8 mouse cellular contexts compared by ENCODE assay signal in the genomic region with DNA sequence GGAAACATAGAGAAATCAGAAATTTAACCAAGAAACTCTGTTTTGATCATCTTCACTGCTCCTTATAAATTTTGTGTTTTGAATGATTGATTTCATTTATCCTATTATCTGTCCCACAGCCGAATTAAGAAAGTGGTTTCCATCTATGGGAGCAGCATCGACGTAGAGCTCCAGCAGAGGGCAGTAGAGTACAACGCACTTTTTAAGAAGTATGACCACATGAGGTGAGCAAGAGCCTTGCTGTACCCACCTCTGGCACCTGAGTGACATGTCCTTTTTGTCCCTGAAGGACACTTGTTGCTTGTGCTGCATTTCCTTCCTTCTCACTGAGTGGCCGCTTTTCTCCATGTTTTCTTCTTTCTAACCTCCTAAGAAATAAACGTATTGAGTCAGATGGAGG. TPM values are rescaled to one million over a fixed set of nuclear protein-coding genes. Genes with fewer than 3 reads are reported as not detected.
DNase-seq lines count a peak whose midpoint lies in the region; ATAC-seq and TF ChIP-seq lines count a peak whose summit lies in the region.

No protein-coding gene starts in this region.

- intact Hi-C loops in heart, postnatal 14 days (cut with DNase I) = loop anchor here (2.0 kb wide), 1 partner anchor 63 kb away; no protein-coding TSS in a partner anchor
- intact Hi-C loops in left cerebral cortex, postnatal 14 days (cut with DNase I) = loop anchor here (5.0 kb wide), 1 partner anchor 64 kb away; no protein-coding TSS in a partner anchor

- no peak for TF ChIP-seq EP300 in stomach, postnatal 0 days (optimal IDR thresholded peaks at IDR 0.05)

- no peaks in the 10 kb centered on the region for H3K4me1 ChIP-seq in midbrain, embryonic 11.5 days (ENCODE audit: control insufficient read depth, insufficient read depth, low read length)
- H3K4me1 ChIP-seq in midbrain, embryonic 13.5 days (replicated peaks) = no peaks in the 10 kb centered on the region
- H3K4me1 ChIP-seq in stomach, postnatal 0 days (replicated peaks; ENCODE audit: control insufficient read depth, insufficient read depth) = no peaks in the 10 kb centered on the region

- H3K9me3 ChIP-seq in midbrain, embryonic 11.5 days (ENCODE audit: control insufficient read depth, low read length) = no peaks in the 10 kb centered on the region
- no peaks in the 10 kb centered on the region for H3K9me3 ChIP-seq in midbrain, embryonic 13.5 days
- H3K9me3 ChIP-seq in stomach, postnatal 0 days (ENCODE audit: control insufficient read depth, low read length) = no peaks in the 10 kb centered on the region

- peaks cover 30% of the 10 kb centered on the region for H3K36me3 ChIP-seq in midbrain, embryonic 11.5 days (ENCODE audit: control insufficient read depth, insufficient read depth, low read length)
- peaks cover 62% of the 10 kb centered on the region for H3K36me3 ChIP-seq in midbrain, embryonic 13.5 days
- peaks cover 25% of the 10 kb centered on the region for H3K36me3 ChIP-seq in stomach, postnatal 0 days (ENCODE audit: control insufficient read depth, insufficient read depth, low read length)

- H3K4me3 ChIP-seq in midbrain, embryonic 11.5 days (ENCODE audit: low read depth, low read length) = no peak overlapping the region
- no peak overlapping the region for H3K4me3 ChIP-seq in midbrain, embryonic 13.5 days (replicated peaks)
- H3K4me3 ChIP-seq in stomach, postnatal 0 days (ENCODE audit: low read depth, low read length) = no peak overlapping the region

- H3K4me2 ChIP-seq in midbrain, embryonic 11.5 days = no peak overlapping the region
- H3K4me2 ChIP-seq in midbrain, embryonic 13.5 days (replicated peaks) = no peak overlapping the region
- no peak overlapping the region for H3K4me2 ChIP-seq in stomach, postnatal 0 days (replicated peaks; ENCODE audit: low read depth)

- peak; percentile 90 for TF ChIP-seq CTCF in stomach, postnatal 0 days (IDR thresholded peaks at IDR 0.05; ENCODE audit: low read depth)

- no peak overlapping the region for H3K9ac ChIP-seq in midbrain, embryonic 11.5 days (ENCODE audit: low read length)
- H3K9ac ChIP-seq in midbrain, embryonic 13.5 days (replicated peaks) = no peak overlapping the region
- no peak overlapping the region for H3K9ac ChIP-seq in stomach, postnatal 0 days (ENCODE audit: low read length)

- no peak overlapping the region for H3K27ac ChIP-seq in midbrain, embryonic 11.5 days (ENCODE audit: low read depth, low read length)
- H3K27ac ChIP-seq in midbrain, embryonic 13.5 days = no peak overlapping the region
- no peak overlapping the region for H3K27ac ChIP-seq in stomach, postnatal 0 days (replicated peaks)

- no peak for ATAC-seq in midbrain, embryonic 11.5 days (ENCODE audit: low FRiP score)
- ATAC-seq in midbrain, embryonic 13.5 days = no peak
- ATAC-seq in monocyte, adult 5-6 weeks (replicated peaks; ENCODE audit: insufficient number of reproducible peaks, low FRiP score, low TSS enrichment, poor library complexity, severe bottlenecking) = peak; percentile 89
- no peak for ATAC-seq in stomach, postnatal 0 days (ENCODE audit: low FRiP score, low TSS enrichment)

- peak; percentile 94 for DNase-seq in midbrain, embryonic 11.5 days (ENCODE audit: low spot score, missing footprints)
- DNase-seq in adrenal gland, adult 8-10 months = peak; percentile 23
- DNase-seq in embryo, embryonic 11 days = peak; percentile 79
- DNase-seq in heart, postnatal 14 days = peak; percentile 48 to 73
- DNase-seq in left cerebral cortex, postnatal 14 days (ENCODE audit: low spot score in 2 of 2) = peak; percentile 68 to 80
- DNase-seq in stomach, postnatal 0 days (ENCODE audit: low spot score) = peak; percentile 63

- H3K27me3 ChIP-seq in midbrain, embryonic 11.5 days (ENCODE audit: control insufficient read depth, insufficient read depth, low read length) = no peaks in the 10 kb centered on the region
- H3K27me3 ChIP-seq in midbrain, embryonic 13.5 days = no peaks in the 10 kb centered on the region
- no peaks in the 10 kb centered on the region for H3K27me3 ChIP-seq in stomach, postnatal 0 days (ENCODE audit: control insufficient read depth, insufficient read depth, low read length)

- WGBS in midbrain, embryonic 11.5 days = 46% methylated on average over 6 of the region's 6 CpGs
- WGBS in midbrain, embryonic 13.5 days = 49% methylated on average over 6 of the region's 6 CpGs
- 39% methylated on average over 6 of the region's 6 CpGs for WGBS in stomach, postnatal 0 days

RNA-seq across cellular contexts. Expression of a gene that starts 14.9 kb away (rescaled TPM):
- 2.7 and 3.2 TPM in 2 replicates for polyA plus RNA-seq in midbrain, embryonic 11.5 days (2014; fragmentation: Nextera tagmentation; extraction: Ambion mirVana)
- polyA plus RNA-seq in midbrain, embryonic 13.5 days (2015; fragmentation: Nextera tagmentation; extraction: Ambion mirVana) = 3.8 and 3.9 TPM in 2 replicates
- total RNA-seq in adrenal gland, adult 8-10 months (2022) = 10 to 100 TPM in 3 of 4 experiments, 1 to 10 TPM in 1; 10.0 to 13.2 (median 11.6) TPM
- 1 to 10 TPM; 4.9 to 6.4 TPM for total RNA-seq in heart, postnatal 14 days (2021)
- total RNA-seq in left cerebral cortex, postnatal 14 days (2021) = 10 to 100 TPM; 31.2 to 34.7 TPM
- 7.3 to 11.4 TPM (median 9.1 TPM) in 3 replicates for total RNA-seq in monocyte, adult 5-6 weeks (2017)
- polyA plus RNA-seq in stomach, postnatal 0 days (2015; fragmentation: Nextera tagmentation; extraction: Ambion mirVana) = 0.53 and 0.81 TPM in 2 replicates

Comparison
In these comparisons a context has a peak if more than half of its experiments do, and no peak if none do; other contexts are left out.
1. DNase-seq: peak in every context shown above with its lines; median percentile 94 in midbrain, embryonic 11.5 days; 79 in embryo, embryonic 11 days; 74 in left cerebral cortex, postnatal 14 days; 63 in stomach, postnatal 0 days; 60 in heart, postnatal 14 days; 23 in adrenal gland, adult 8-10 months.